Comparison of ENCODE assay signal across 12 mouse cellular contexts in genomic region chr2:179989098-179989497, GRCm38 (mm10).
"Had no signal": no experiment of that assay in that cellular context is flagged by ENCODE, and none has a peak within 500 bp of the region (broad histone marks: within the 10 kb centered on the region; RNA-seq: fewer than 3 reads in every experiment).

No protein-coding gene starts in this region.

- H3K36me3 ChIP-seq: midbrain, embryonic 13.5 days; midbrain, embryonic 15.5 days; neural tube, embryonic 12.5 days; stomach, embryonic 15.5 days had no signal

- H3K27me3 ChIP-seq: midbrain, embryonic 13.5 days; midbrain, embryonic 15.5 days; neural tube, embryonic 12.5 days; stomach, embryonic 15.5 days had no signal

- H3K9me3 ChIP-seq: megakaryocyte, embryonic 14.5 days; midbrain, embryonic 13.5 days; midbrain, embryonic 15.5 days; neural tube, embryonic 12.5 days; stomach, embryonic 15.5 days had no signal

- DNase-seq: lung, embryonic 14.5 days; lung, postnatal 14 days; lung, postnatal 36 days; right cerebral cortex, postnatal 14 days; thymus, adult 2 months; thymus, postnatal 25 days; thymus, postnatal 4 days had no signal

- H3K4me1 ChIP-seq: midbrain, embryonic 13.5 days; midbrain, embryonic 15.5 days; neural tube, embryonic 12.5 days; stomach, embryonic 15.5 days had no signal

- H3K4me3 ChIP-seq: megakaryocyte, embryonic 14.5 days; midbrain, embryonic 13.5 days; midbrain, embryonic 15.5 days; neural tube, embryonic 12.5 days; stomach, embryonic 15.5 days had no signal
